Mouse (Mus musculus) ES-E14 (cell line): ENCODE measurements at regions not wholly inside any gene's neighbourhood (a gene's known extent, or its start where the extent isn't known, plus 50 kb on each side); places are given as distances from the start of the nearest gene placed in this dataset.

Experiments used
- DNase-seq: peaks from one replicate; pipeline ENCODE4 v3.0.0-alpha.2; 2013; ENCODE audit warnings: low read depth, low spot score
- H3K27ac ChIP-seq: 2 replicates; pipeline ENCODE4 v1.5.1; 2012; ENCODE audit warnings: low read depth, mild to moderate bottlenecking, low read length, moderate library complexity, mixed read lengths; ENCODE audit not compliant: poor library complexity, insufficient read depth, severe bottlenecking
- H3K36me3 ChIP-seq: 2 replicates; pipeline ENCODE4 v1.6.1; 2012; ENCODE audit warnings: mild to moderate bottlenecking, low read length, moderate library complexity, mixed read lengths; ENCODE audit not compliant: control insufficient read depth, poor library complexity, insufficient read depth, severe bottlenecking
- H3K4me1 ChIP-seq, 2 experiments: fragments of 150-350 bp in 1 of 2; sonication (generic) in 1 of 2; 2 replicates each; pipeline ENCODE4 v1.6.1; 2012; ENCODE audit warnings: low read length in 2 of 2, mild to moderate bottlenecking in 1 of 2, mixed read lengths in 1 of 2; ENCODE audit not compliant: control insufficient read depth in 2 of 2, insufficient read depth in 2 of 2, poor library complexity in 1 of 2
- H3K4me3 ChIP-seq, 2 experiments: fragments of 150-350 bp in 1 of 2; sonication (generic) in 1 of 2; 2 replicates each; pipeline ENCODE4 v1.5.1; 2012; ENCODE audit warnings: low read length in 2 of 2, low read depth in 1 of 2, mild to moderate bottlenecking in 1 of 2, mixed read lengths in 1 of 2; ENCODE audit not compliant: insufficient read depth in 1 of 2, poor library complexity in 1 of 2, severe bottlenecking in 1 of 2
- H3K9ac ChIP-seq: 2 replicates; pipeline ENCODE4 v1.6.1; 2012; ENCODE audit warnings: low read depth, mild to moderate bottlenecking, low read length, mixed read lengths; ENCODE audit not compliant: poor library complexity, insufficient read depth, severe bottlenecking
- H3K9me3 ChIP-seq: fragments of 150-350 bp; sonication (generic); 2 replicates; pipeline ENCODE4 v1.6.1; 2012; ENCODE audit warnings: low read depth, mild to moderate bottlenecking, low read length; ENCODE audit not compliant: control insufficient read depth, insufficient read depth
- CHD2 ChIP-seq: IDR thresholded peaks from 2 replicates; pipeline ENCODE4 v1.6.1; 2014; ENCODE audit warnings: mild to moderate bottlenecking, low read depth, low read length, inconsistent platforms
- HCFC1 ChIP-seq: IDR thresholded peaks from 2 replicates; pipeline ENCODE4 v1.6.1; 2012; ENCODE audit warnings: low read length, inconsistent platforms, borderline replicate concordance; ENCODE audit not compliant: insufficient read depth
- MAFK ChIP-seq: IDR thresholded peaks from 2 replicates; pipeline ENCODE4 v1.6.1; 2014; ENCODE audit warnings: mild to moderate bottlenecking, low read depth, low read length, inconsistent platforms; ENCODE audit not compliant: insufficient read depth
- ZC3H11A ChIP-seq: IDR thresholded peaks from 2 replicates; pipeline ENCODE4 v1.6.1; 2012; ENCODE audit warnings: low read depth, mild to moderate bottlenecking, inconsistent platforms, low read length, borderline replicate concordance
- ZNF384 ChIP-seq: IDR thresholded peaks from 2 replicates; pipeline ENCODE4 v1.6.1; 2012; ENCODE audit warnings: low read depth, low read length, inconsistent platforms
- in situ Hi-C, 2 experiments: fragments of 600-800 bp; cut with MboI; formaldehyde crosslinking; loops; one replicate each; pipeline ENCODE4 v1.15.1; 2025; ENCODE audit warnings: low sequenced_read_pairs in 2 of 2, inconsistent platforms in 1 of 2; ENCODE audit not compliant: unreplicated experiment in 2 of 2

DNA sequence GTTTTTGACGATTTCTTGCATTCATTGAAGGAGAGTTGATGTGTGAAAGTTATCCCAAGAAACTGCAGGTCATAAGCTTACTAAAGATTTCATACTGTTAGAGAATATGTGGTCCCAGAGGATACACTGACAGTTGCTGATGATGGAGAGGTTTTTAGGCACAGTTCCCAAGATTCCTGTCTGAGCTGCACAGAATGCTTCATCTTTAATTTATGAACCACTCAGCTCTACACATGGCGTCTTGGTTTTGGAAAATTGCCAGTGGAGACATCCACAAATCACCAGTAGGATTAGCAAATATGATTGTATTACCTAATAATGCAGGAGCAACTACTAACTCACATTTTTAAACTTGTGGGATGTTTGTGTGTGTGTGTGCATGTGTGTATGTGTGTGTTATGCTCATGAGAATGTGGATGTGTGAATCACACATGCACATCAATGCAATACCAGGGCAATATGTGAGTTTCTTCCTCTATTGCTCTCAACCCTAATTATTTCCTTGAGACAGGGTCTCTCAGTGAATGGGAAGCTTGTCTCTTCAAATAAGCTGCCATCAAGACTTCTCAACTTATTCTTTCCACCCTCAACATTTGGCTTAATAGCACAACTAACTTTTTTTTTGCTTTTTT is 4234.0 kb upstream of the Gm7489 start:
- Histone ChIP-seq H3K9me3 (no peaks in the 10 kb centered on the region), H3K4me3 (no peak overlapping the region), H3K27ac (no peak overlapping the region), H3K36me3 (no peaks in the 10 kb centered on the region), H3K4me1 (no peaks in the 10 kb centered on the region), H3K9ac (no peak overlapping the region)
- DNase-seq, result no peak
- in situ Hi-C loops, result no loop called here
- no peak for TF ChIP-seq ZC3H11A
- no peak for TF ChIP-seq MAFK
- TF ChIP-seq HCFC1, result no peak
- TF ChIP-seq ZNF384, result no peak
- no peak for TF ChIP-seq CHD2

DNA sequence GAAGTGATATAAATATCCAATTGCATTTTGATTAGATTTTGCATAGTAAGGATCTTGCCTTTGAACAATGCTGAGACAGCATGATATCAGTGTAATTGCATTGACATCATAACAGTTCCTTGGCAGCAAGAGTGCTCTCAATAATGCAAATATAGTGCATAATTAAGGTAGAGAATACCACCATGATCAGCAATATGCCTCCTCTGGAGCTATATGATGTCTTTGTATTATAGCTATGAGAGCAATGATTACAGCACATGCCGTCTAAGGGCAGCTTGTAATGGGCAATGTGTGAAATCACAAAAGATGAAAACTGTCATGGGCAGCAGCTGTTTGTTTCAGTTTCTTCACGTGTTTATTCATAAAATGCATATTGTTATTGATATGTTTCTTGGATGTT is 4231.0 kb upstream of the Gm7489 start:
- DNase-seq, result no peak
- Histone ChIP-seq H3K36me3 (no peaks in the 10 kb centered on the region), H3K27ac (no peak overlapping the region), H3K4me1 (no peaks in the 10 kb centered on the region), H3K9ac (no peak overlapping the region), H3K4me3 (no peak overlapping the region), H3K9me3 (no peaks in the 10 kb centered on the region)
- in situ Hi-C loops, result no loop called here
- no peak for TF ChIP-seq MAFK
- no peak for TF ChIP-seq ZC3H11A
- no peak for TF ChIP-seq CHD2
- no peak for TF ChIP-seq ZNF384
- no peak for TF ChIP-seq HCFC1

DNA sequence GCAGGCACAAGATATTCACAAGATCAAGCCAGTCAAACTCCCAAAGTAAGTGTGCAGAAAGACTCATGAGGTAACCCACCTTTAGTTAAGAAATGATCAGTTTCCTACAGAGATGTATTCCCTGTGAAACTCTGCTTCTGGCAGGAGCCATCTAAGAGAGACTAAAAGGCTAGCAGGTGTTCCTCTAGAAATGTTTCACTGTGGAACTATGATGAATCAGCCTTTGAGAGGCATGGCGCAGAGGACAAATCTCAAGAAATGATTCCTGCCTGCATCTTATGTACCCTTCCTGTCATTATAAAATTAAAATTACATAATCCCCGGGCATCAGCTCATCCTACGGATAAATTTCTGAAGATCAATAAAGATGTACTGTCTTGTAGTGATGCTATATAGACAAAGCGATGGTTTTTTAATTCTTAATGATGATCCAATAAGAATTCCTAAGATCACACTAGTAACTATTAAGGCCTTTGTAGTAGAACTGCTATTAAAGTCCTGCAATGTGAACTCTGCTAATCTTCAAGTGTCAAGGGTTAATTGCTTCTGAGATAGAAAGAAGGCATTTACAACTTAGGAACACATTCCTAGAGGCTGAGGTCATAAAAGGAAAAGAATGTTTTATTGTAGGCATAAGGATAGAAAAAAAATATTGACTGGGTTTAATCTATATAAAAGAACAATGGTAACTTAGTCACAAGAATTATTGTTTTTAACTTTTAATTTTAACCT is 4219.7 kb upstream of the Gm7489 start:
- Histone ChIP-seq H3K4me1 (no peaks in the 10 kb centered on the region), H3K9me3 (no peaks in the 10 kb centered on the region), H3K36me3 (no peaks in the 10 kb centered on the region), H3K9ac (no peak overlapping the region), H3K27ac (no peak overlapping the region), H3K4me3 (no peak overlapping the region)
- DNase-seq, result no peak
- TF ChIP-seq HCFC1 (no peak), MAFK (no peak), CHD2 (no peak), ZC3H11A (no peak), ZNF384 (no peak)
- in situ Hi-C loops, result no loop called here
